8 mouse cellular contexts compared by ENCODE assay signal in genomic region chr6:28832751-28833291, GRCm38 (mm10). TPM values are rescaled to one million over a fixed set of nuclear protein-coding genes. Genes with fewer than 3 reads are reported as not detected.
DNase-seq lines count a peak whose midpoint lies in the region; ATAC-seq and TF ChIP-seq lines count a peak whose summit lies in the region.

No protein-coding gene starts in this region.

- no peak overlapping the region for H3K27ac ChIP-seq in kidney, adult 2 months (ENCODE audit: insufficient read depth, low read depth, low read length)
- H3K27ac ChIP-seq in embryonic facial prominence, embryonic 10.5 days (replicated peaks), result peak overlapping the region; percentile 85
- peak overlapping the region; percentile 88 for H3K27ac ChIP-seq in hindbrain, embryonic 11.5 days (ENCODE audit: low read depth, low read length)
- H3K27ac ChIP-seq in limb, embryonic 13.5 days, result no peak overlapping the region

- H3K4me3 ChIP-seq in kidney, adult 2 months (ENCODE audit: insufficient read depth, low read depth, low read length), result peak overlapping the region; percentile 59
- peak overlapping the region; percentile 75 for H3K4me3 ChIP-seq in embryonic facial prominence, embryonic 10.5 days
- H3K4me3 ChIP-seq in hindbrain, embryonic 11.5 days (ENCODE audit: low read depth, low read length), result peak overlapping the region; percentile 80
- H3K4me3 ChIP-seq in limb, embryonic 13.5 days, result peak overlapping the region; percentile 65

- ATAC-seq in hindbrain, embryonic 11.5 days (ENCODE audit: low FRiP score), result peak; percentile 64
- peak; percentile 68 for ATAC-seq in limb, embryonic 13.5 days (ENCODE audit: low FRiP score, low read depth)

- TF ChIP-seq CTCF in kidney, adult 2 months (conservative IDR thresholded peaks at IDR 0.05; ENCODE audit: insufficient read depth, insufficient read length, low read depth, low read length), result no peak

- DNase-seq in kidney, adult 2 months, result no peak
- DNase-seq in kidney, adult 8-10 months, result no peak
- peak; percentile 77 for DNase-seq in adrenal gland, adult 2 months
- peak; percentile 75 for DNase-seq in embryonic facial prominence, embryonic 10.5 days (ENCODE audit: low spot score)
- DNase-seq in hindbrain, embryonic 11.5 days (ENCODE audit: low spot score), result peak; percentile 81
- DNase-seq in naive thymus-derived CD4-positive, alpha-beta T cell, adult 2 months (ENCODE audit: low read depth), result peak; percentile 7
- DNase-seq in MN1 (ENCODE audit: low spot score), result no peak

- no peaks in the 10 kb centered on the region for H3K36me3 ChIP-seq in kidney, adult 2 months (ENCODE audit: control insufficient read depth, insufficient read depth, low read length)
- H3K36me3 ChIP-seq in embryonic facial prominence, embryonic 10.5 days (replicated peaks), result peaks cover 9% of the 10 kb centered on the region
- H3K36me3 ChIP-seq in hindbrain, embryonic 11.5 days (ENCODE audit: control insufficient read depth, insufficient read depth, low read length), result no peaks in the 10 kb centered on the region
- H3K36me3 ChIP-seq in limb, embryonic 13.5 days, result peaks cover 9% of the 10 kb centered on the region; the same call in 1 of the 2 replicates

- H3K27me3 ChIP-seq in kidney, adult 2 months (replicated peaks; ENCODE audit: control insufficient read depth, insufficient read depth, low read length), result no peaks in the 10 kb centered on the region; the same call in 1 of the 2 replicates
- H3K27me3 ChIP-seq in embryonic facial prominence, embryonic 10.5 days (replicated peaks; ENCODE audit: low read depth, poor library complexity, severe bottlenecking), result peaks cover 64% of the 10 kb centered on the region
- H3K27me3 ChIP-seq in hindbrain, embryonic 11.5 days (ENCODE audit: control insufficient read depth, insufficient read depth, low read length), result no peaks in the 10 kb centered on the region
- peaks cover 59% of the 10 kb centered on the region for H3K27me3 ChIP-seq in limb, embryonic 13.5 days

- H3K4me2 ChIP-seq in hindbrain, embryonic 11.5 days (replicated peaks; ENCODE audit: low read depth, low read length), result peak overlapping the region; percentile 99
- H3K4me2 ChIP-seq in limb, embryonic 13.5 days (replicated peaks), result peak overlapping the region; percentile 100

- peak overlapping the region; percentile 96 for H3K9ac ChIP-seq in hindbrain, embryonic 11.5 days (ENCODE audit: low read depth, low read length)
- H3K9ac ChIP-seq in limb, embryonic 13.5 days, result peak overlapping the region; percentile 74

- TF ChIP-seq POLR2A in kidney, adult 2 months (IDR thresholded peaks at IDR 0.05; ENCODE audit: low read depth, low read length), result no peak

- no peaks in the 10 kb centered on the region; the same call in 1 of the 2 replicates for H3K4me1 ChIP-seq in kidney, adult 2 months (ENCODE audit: control insufficient read depth, insufficient read depth, low read length)
- H3K4me1 ChIP-seq in embryonic facial prominence, embryonic 10.5 days, result peaks cover 35% of the 10 kb centered on the region
- H3K4me1 ChIP-seq in hindbrain, embryonic 11.5 days (replicated peaks; ENCODE audit: control insufficient read depth, insufficient read depth, low read length), result peaks cover 9% of the 10 kb centered on the region; the same call in 1 of the 2 replicates
- peaks cover 22% of the 10 kb centered on the region for H3K4me1 ChIP-seq in limb, embryonic 13.5 days

- WGBS in kidney, adult 2 months, result under 1% methylated on average over 58 of the region's 58 CpGs
- WGBS in embryonic facial prominence, embryonic 10.5 days, result under 1% methylated on average over 58 of the region's 58 CpGs
- WGBS in hindbrain, embryonic 11.5 days, result under 1% methylated on average over 51 of the region's 58 CpGs
- whole genome bisulfite sequencing in limb, embryonic 13.5 days, result under 1% methylated on average over 55 of the region's 58 CpGs

- H3K9me3 ChIP-seq in embryonic facial prominence, embryonic 10.5 days, result no peaks in the 10 kb centered on the region
- H3K9me3 ChIP-seq in hindbrain, embryonic 11.5 days (ENCODE audit: control insufficient read depth, low read length), result no peaks in the 10 kb centered on the region
- no peaks in the 10 kb centered on the region for H3K9me3 ChIP-seq in limb, embryonic 13.5 days

RNA-seq across cellular contexts. Expression of gene Lrrc4, which starts 1.3 kb away (rescaled TPM):
- 0.54 and 0.56 TPM in 2 replicates for polyA plus RNA-seq in kidney, adult 2 months (2012; rRNA removed)
- 1 to 10 TPM; 5.6 to 8.1 TPM for total RNA-seq in adrenal gland, adult 2 months (2021)
- polyA plus RNA-seq in adrenal gland, adult 2 months (2012; rRNA removed), result 3.6 and 6.1 TPM in 2 replicates
- polyA plus RNA-seq in embryonic facial prominence, embryonic 10.5 days (2016; fragmentation: Nextera tagmentation; extraction: Ambion mirVana), result 0.79 and 0.98 TPM in 2 replicates
- 4.5 and 4.7 TPM in 2 replicates for polyA plus RNA-seq in hindbrain, embryonic 11.5 days (2014; fragmentation: Nextera tagmentation; extraction: Ambion mirVana)
- 0.36 and 0.42 TPM in 2 replicates for polyA plus RNA-seq in limb, embryonic 13.5 days (2015; fragmentation: Nextera tagmentation; extraction: Ambion mirVana)

Comparison
In these comparisons a context has a peak if more than half of its experiments do, and no peak if none do; other contexts are left out.
1. DNase-seq: peak in adrenal gland, adult 2 months (single experiment), embryonic facial prominence, embryonic 10.5 days (single experiment), hindbrain, embryonic 11.5 days (single experiment) and naive thymus-derived CD4-positive, alpha-beta T cell, adult 2 months (single experiment); none in kidney, adult 2 months (single experiment), kidney, adult 8-10 months (0 of 2) and MN1 (single experiment).
2. H3K27ac ChIP-seq: peak in embryonic facial prominence, embryonic 10.5 days (single experiment) and hindbrain, embryonic 11.5 days (single experiment); none in kidney, adult 2 months (single experiment) and limb, embryonic 13.5 days (single experiment).
3. Peak in every context shown above with its lines, with median percentiles within 50 percentile points of each other: H3K4me3 ChIP-seq.